In the genomic region with DNA sequence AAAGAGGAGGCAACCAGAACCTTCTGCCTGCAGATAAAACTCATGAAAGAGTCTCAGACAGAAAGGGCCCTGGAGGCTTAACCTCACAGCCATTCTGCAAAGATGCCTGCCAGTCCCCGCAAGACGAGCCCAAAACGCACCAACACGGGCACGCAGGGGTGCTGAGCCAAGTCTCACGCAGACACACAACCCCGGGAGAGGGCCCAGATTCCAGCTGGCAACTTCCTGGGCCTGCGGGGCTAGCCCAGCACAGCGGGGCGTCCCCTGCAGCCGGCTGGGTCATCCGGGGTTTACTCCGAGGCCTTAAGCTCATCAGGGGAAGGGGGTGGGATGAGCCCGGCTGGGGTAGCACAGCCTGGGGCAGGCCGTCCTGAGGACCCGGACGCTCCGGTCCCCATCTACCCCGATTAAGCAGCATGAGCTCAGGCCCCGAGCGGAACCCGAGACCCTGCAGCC, we compare ENCODE assay signal across 8 mouse cellular contexts. TPM values are rescaled to one million over a fixed set of nuclear protein-coding genes. Genes with fewer than 3 reads are reported as not detected.
DNase-seq lines count a peak whose midpoint lies in the region; ATAC-seq and TF ChIP-seq lines count a peak whose summit lies in the region.

No protein-coding gene starts in this region.

- H3K9ac ChIP-seq in forebrain, embryonic 13.5 days, result peak overlapping the region; percentile 94
- H3K9ac ChIP-seq in hindbrain, embryonic 12.5 days, result peak overlapping the region; percentile 79
- peak overlapping the region; percentile 85 for H3K9ac ChIP-seq in limb, embryonic 15.5 days
- peak overlapping the region; percentile 93 for H3K9ac ChIP-seq in midbrain, postnatal 0 days (replicated peaks; ENCODE audit: low read length, poor library complexity, severe bottlenecking)

- no peaks in the 10 kb centered on the region for H3K9me3 ChIP-seq in forebrain, embryonic 13.5 days (replicated peaks)
- no peaks in the 10 kb centered on the region for H3K9me3 ChIP-seq in hindbrain, embryonic 12.5 days (replicated peaks)
- H3K9me3 ChIP-seq in limb, embryonic 15.5 days, result no peaks in the 10 kb centered on the region
- no peaks in the 10 kb centered on the region for H3K9me3 ChIP-seq in midbrain, postnatal 0 days (ENCODE audit: low read length)

- H3K4me3 ChIP-seq in spleen, adult 2 months (ENCODE audit: extremely low read depth, insufficient read depth, insufficient read length), result peak overlapping the region; percentile 97
- H3K4me3 ChIP-seq in forebrain, embryonic 13.5 days, result peak overlapping the region; percentile 79
- H3K4me3 ChIP-seq in hindbrain, embryonic 12.5 days, result peak overlapping the region; percentile 72
- H3K4me3 ChIP-seq in limb, embryonic 15.5 days, result peak overlapping the region; percentile 85
- peak overlapping the region; percentile 82 for H3K4me3 ChIP-seq in midbrain, postnatal 0 days (ENCODE audit: low read depth, low read length)

- H3K4me1 ChIP-seq in spleen, adult 2 months (ENCODE audit: control insufficient read depth, insufficient read depth, insufficient read length), result peaks cover 13% of the 10 kb centered on the region; the same call in 1 of the 2 replicates
- peaks cover 40% of the 10 kb centered on the region for H3K4me1 ChIP-seq in forebrain, embryonic 13.5 days
- peaks cover 36% of the 10 kb centered on the region for H3K4me1 ChIP-seq in hindbrain, embryonic 12.5 days
- peaks cover 24% of the 10 kb centered on the region for H3K4me1 ChIP-seq in limb, embryonic 15.5 days
- peaks cover 17% of the 10 kb centered on the region for H3K4me1 ChIP-seq in midbrain, postnatal 0 days (ENCODE audit: insufficient read depth, low read length)

- WGBS in spleen, adult 2 months, result under 1% methylated on average over 22 of the region's 22 CpGs
- under 1% methylated on average over 22 of the region's 22 CpGs for WGBS in forebrain, embryonic 13.5 days
- WGBS in hindbrain, embryonic 12.5 days, result 1% methylated on average over 22 of the region's 22 CpGs
- WGBS in limb, embryonic 15.5 days, result 0% methylated on average over 22 of the region's 22 CpGs
- WGBS in midbrain, postnatal 0 days, result under 1% methylated on average over 22 of the region's 22 CpGs

- TF ChIP-seq POLR2A in spleen, adult 2 months (IDR thresholded peaks at IDR 0.05; ENCODE audit: low read depth, low read length), result no peak

- no peak for TF ChIP-seq CTCF in spleen, adult 2 months (IDR thresholded peaks at IDR 0.05; ENCODE audit: extremely low read depth, insufficient read depth, insufficient read length, insufficient replicate concordance)
- TF ChIP-seq CTCF in midbrain, postnatal 0 days (IDR thresholded peaks at IDR 0.05), result no peak

- peak; percentile 86; the same call in 1 of the 2 replicates for ATAC-seq in forebrain, embryonic 13.5 days
- peak; percentile 91; the same call in 1 of the 2 replicates for ATAC-seq in hindbrain, embryonic 12.5 days (ENCODE audit: low FRiP score)
- no peak; the same call in 1 of the 2 replicates for ATAC-seq in limb, embryonic 15.5 days (ENCODE audit: insufficient number of reproducible peaks, low FRiP score, low TSS enrichment, low read depth)
- no peak; the same call in 1 of the 2 replicates for ATAC-seq in midbrain, postnatal 0 days (ENCODE audit: low FRiP score)

- DNase-seq in spleen, adult 2 months (ENCODE audit: low read depth in 1 of 2, low spot score in 2 of 2), result peak in 1 of 2 experiments; percentile 44
- DNase-seq in spleen, postnatal 14 days (ENCODE audit: low spot score in 2 of 2), result no peak
- peak; percentile 24 for DNase-seq in brain, embryonic 18.5 days (ENCODE audit: low read depth, low spot score)
- peak; percentile 50 for DNase-seq in midbrain, postnatal 0 days (ENCODE audit: low spot score)
- DNase-seq in thymus, postnatal 25 days, result peak; percentile 40

- H3K4me2 ChIP-seq in forebrain, embryonic 13.5 days, result peak overlapping the region; percentile 83
- H3K4me2 ChIP-seq in hindbrain, embryonic 12.5 days (replicated peaks), result peak overlapping the region; percentile 81
- H3K4me2 ChIP-seq in limb, embryonic 15.5 days, result peak overlapping the region; percentile 63
- H3K4me2 ChIP-seq in midbrain, postnatal 0 days (ENCODE audit: low read depth, low read length, poor library complexity, severe bottlenecking), result peak overlapping the region; percentile 86

- no peaks in the 10 kb centered on the region for H3K27me3 ChIP-seq in spleen, adult 2 months (ENCODE audit: control insufficient read depth, insufficient read depth, low read length)
- H3K27me3 ChIP-seq in forebrain, embryonic 13.5 days, result no peaks in the 10 kb centered on the region
- H3K27me3 ChIP-seq in hindbrain, embryonic 12.5 days, result no peaks in the 10 kb centered on the region
- H3K27me3 ChIP-seq in limb, embryonic 15.5 days, result no peaks in the 10 kb centered on the region
- H3K27me3 ChIP-seq in midbrain, postnatal 0 days (ENCODE audit: insufficient read depth, low read length), result no peaks in the 10 kb centered on the region

- H3K27ac ChIP-seq in spleen, adult 2 months (ENCODE audit: insufficient read depth, low read length), result peak overlapping the region; percentile 82
- H3K27ac ChIP-seq in forebrain, embryonic 13.5 days, result peak overlapping the region; percentile 88
- H3K27ac ChIP-seq in hindbrain, embryonic 12.5 days, result peak overlapping the region; percentile 90
- peak overlapping the region; percentile 94 for H3K27ac ChIP-seq in limb, embryonic 15.5 days
- H3K27ac ChIP-seq in midbrain, postnatal 0 days (ENCODE audit: low read depth, low read length), result peak overlapping the region; percentile 93

- peaks cover 2% of the 10 kb centered on the region; the same call in 1 of the 2 replicates for H3K36me3 ChIP-seq in spleen, adult 2 months (ENCODE audit: control insufficient read depth, insufficient read depth, low read length)
- H3K36me3 ChIP-seq in forebrain, embryonic 13.5 days (ENCODE audit: poor library complexity, severe bottlenecking), result 0 out of 2 replicates have a peak, but pooled peaks cover 7% of the 10 kb centered on the region
- H3K36me3 ChIP-seq in hindbrain, embryonic 12.5 days, result peaks cover 7% of the 10 kb centered on the region
- 0 out of 2 replicates have a peak, but pooled peaks cover 5% of the 10 kb centered on the region for H3K36me3 ChIP-seq in limb, embryonic 15.5 days
- H3K36me3 ChIP-seq in midbrain, postnatal 0 days (ENCODE audit: insufficient read depth, low read length), result 0 out of 2 replicates have a peak, but pooled peaks cover 3% of the 10 kb centered on the region

RNA-seq across cellular contexts. Expression of gene Ssh1, which starts 0.6 kb away (rescaled TPM):
- 16.4 and 18.9 TPM in 2 replicates for polyA plus RNA-seq in spleen, adult 2 months (2012; rRNA removed)
- 12.0 and 13.9 TPM in 2 replicates for polyA plus RNA-seq in forebrain, embryonic 13.5 days (2015; fragmentation: Nextera tagmentation; extraction: Ambion mirVana)
- 22.4 and 27.9 TPM in 2 replicates for polyA plus RNA-seq in hindbrain, embryonic 12.5 days (2016; fragmentation: Nextera tagmentation; extraction: Ambion mirVana)
- 10.3 and 13.2 TPM in 2 replicates for polyA plus RNA-seq in limb, embryonic 15.5 days (2015; fragmentation: Nextera tagmentation; extraction: Ambion mirVana)
- 14.0 and 14.3 TPM in 2 replicates for total RNA-seq in midbrain, postnatal 0 days (2014; rRNA removed)
- 9.8 and 12.4 TPM in 2 replicates for polyA plus RNA-seq in midbrain, postnatal 0 days (2015; fragmentation: Nextera tagmentation; extraction: Ambion mirVana)

RNA-seq across cellular contexts. Expression of gene Dao, which starts 10.4 kb away (rescaled TPM):
- 0.12 and 0.26 TPM in 2 replicates for polyA plus RNA-seq in spleen, adult 2 months (2012; rRNA removed)
- not detected in 2 replicates for polyA plus RNA-seq in forebrain, embryonic 13.5 days (2015; fragmentation: Nextera tagmentation; extraction: Ambion mirVana)
- polyA plus RNA-seq in hindbrain, embryonic 12.5 days (2016; fragmentation: Nextera tagmentation; extraction: Ambion mirVana), result not detected in 2 replicates
- not detected in 2 replicates for polyA plus RNA-seq in limb, embryonic 15.5 days (2015; fragmentation: Nextera tagmentation; extraction: Ambion mirVana)
- total RNA-seq in midbrain, postnatal 0 days (2014; rRNA removed), result not detected in 2 replicates
- polyA plus RNA-seq in midbrain, postnatal 0 days (2015; fragmentation: Nextera tagmentation; extraction: Ambion mirVana), result 0.09 TPM in 1 of 2 replicates, not detected in the other

Comparison
In these comparisons a context has a peak if more than half of its experiments do, and no peak if none do; other contexts are left out.
1. DNase-seq: peak in brain, embryonic 18.5 days (single experiment), midbrain, postnatal 0 days (single experiment) and thymus, postnatal 25 days (single experiment); none in spleen, postnatal 14 days (0 of 2).
2. ATAC-seq: peak in forebrain, embryonic 13.5 days (single experiment) and hindbrain, embryonic 12.5 days (single experiment); none in limb, embryonic 15.5 days (single experiment) and midbrain, postnatal 0 days (single experiment).
3. Peak in every context shown above with its lines, with median percentiles within 50 percentile points of each other: H3K27ac ChIP-seq, H3K4me3 ChIP-seq, H3K4me2 ChIP-seq and H3K9ac ChIP-seq.